In genomic region chr8:116438895-116439294, GRCm38 (mm10) we compare ENCODE assay signal across 9 mouse cellular contexts.
A peak's percentile ranks its signal among the peaks of the same experiment; 100 is the strongest.
DNase-seq lines count a peak whose midpoint lies in the region; ATAC-seq and TF ChIP-seq lines count a peak whose summit lies in the region.
"Had no signal": no experiment of that assay in that cellular context is flagged by ENCODE, and none has a peak within 500 bp of the region (broad histone marks: within the 10 kb centered on the region; RNA-seq: fewer than 3 reads in every experiment).

No protein-coding gene starts in this region.

- no peak overlapping the region for H3K4me2 ChIP-seq in heart, postnatal 0 days (ENCODE audit: low read depth, low read length)
- no peak overlapping the region for H3K4me2 ChIP-seq in lung, embryonic 16.5 days (ENCODE audit: low read depth, low read length)
- H3K4me2 ChIP-seq: limb, embryonic 12.5 days had no signal

- no peak overlapping the region for H3K9ac ChIP-seq in heart, postnatal 0 days (replicated peaks; ENCODE audit: low read depth, low read length)
- no peak overlapping the region for H3K9ac ChIP-seq in lung, embryonic 16.5 days (ENCODE audit: low read length)
- H3K9ac ChIP-seq: limb, embryonic 12.5 days had no signal

- H3K27me3 ChIP-seq in E14TG2a.4 (ENCODE audit: insufficient read depth, low read length) = peaks cover 26% of the 10 kb centered on the region
- H3K27me3 ChIP-seq in embryonic facial prominence, embryonic 10.5 days (replicated peaks; ENCODE audit: low read depth, poor library complexity, severe bottlenecking) = peaks cover 41% of the 10 kb centered on the region
- peaks cover 11% of the 10 kb centered on the region; the same call in 1 of the 2 replicates for H3K27me3 ChIP-seq in heart, postnatal 0 days (ENCODE audit: control insufficient read depth, insufficient read depth, low read length)
- H3K27me3 ChIP-seq in lung, embryonic 16.5 days (ENCODE audit: control insufficient read depth, insufficient read depth, low read depth, low read length) = no peaks in the 10 kb centered on the region; the same call in 1 of the 2 replicates

- no peak for TF ChIP-seq EP300 in heart, postnatal 0 days (IDR thresholded peaks at IDR 0.05; ENCODE audit: low read depth)

- no peaks in the 10 kb centered on the region for H3K36me3 ChIP-seq in E14TG2a.4 (ENCODE audit: insufficient read depth, low read length)
- no peaks in the 10 kb centered on the region for H3K36me3 ChIP-seq in embryonic facial prominence, embryonic 10.5 days (replicated peaks)
- no peaks in the 10 kb centered on the region for H3K36me3 ChIP-seq in heart, postnatal 0 days (replicated peaks; ENCODE audit: control insufficient read depth, insufficient read depth, low read length)
- no peaks in the 10 kb centered on the region for H3K36me3 ChIP-seq in lung, embryonic 16.5 days (ENCODE audit: control insufficient read depth, insufficient read depth, low read length)
- H3K36me3 ChIP-seq: limb, embryonic 12.5 days had no signal

- DNase-seq in adrenal gland, postnatal 25 days = peak; percentile 79
- peak; percentile 81 for DNase-seq in embryonic facial prominence, embryonic 10.5 days (ENCODE audit: low spot score)
- DNase-seq in heart, postnatal 0 days (ENCODE audit: low spot score) = peak; percentile 76
- peak; percentile 76 for DNase-seq in layer of hippocampus, adult 11-12 months (ENCODE audit: low spot score)
- peak; percentile 56 for DNase-seq in right cerebral cortex, postnatal 25 days
- peak; percentile 74 for DNase-seq in urinary bladder, postnatal 25 days (ENCODE audit: low spot score)

- no peak overlapping the region for H3K4me3 ChIP-seq in E14TG2a.4 (replicated peaks; ENCODE audit: low read length)
- no peak overlapping the region for H3K4me3 ChIP-seq in embryonic facial prominence, embryonic 10.5 days
- H3K4me3 ChIP-seq in heart, postnatal 0 days (ENCODE audit: low read depth, low read length) = no peak overlapping the region
- no peak overlapping the region for H3K4me3 ChIP-seq in lung, embryonic 16.5 days (ENCODE audit: low read length)
- H3K4me3 ChIP-seq: limb, embryonic 12.5 days had no signal

- H3K27ac ChIP-seq in embryonic facial prominence, embryonic 10.5 days (replicated peaks) = no peak overlapping the region
- no peak overlapping the region for H3K27ac ChIP-seq in heart, postnatal 0 days (ENCODE audit: low read depth)
- H3K27ac ChIP-seq in lung, embryonic 16.5 days (ENCODE audit: low read length) = no peak overlapping the region
- H3K27ac ChIP-seq: limb, embryonic 12.5 days had no signal

- ATAC-seq in heart, postnatal 0 days (ENCODE audit: insufficient read depth, low read depth) = no peak
- ATAC-seq in lung, embryonic 16.5 days (ENCODE audit: low read depth) = peak; percentile 66

- 17% methylated on average over 7 of the region's 7 CpGs for WGBS in embryonic facial prominence, embryonic 10.5 days
- 13% methylated on average over 7 of the region's 7 CpGs for WGBS in heart, postnatal 0 days
- WGBS in lung, embryonic 16.5 days = 10% methylated on average over 7 of the region's 7 CpGs

- no peaks in the 10 kb centered on the region for H3K4me1 ChIP-seq in E14TG2a.4 (replicated peaks; ENCODE audit: low read depth, low read length)
- peaks cover 13% of the 10 kb centered on the region for H3K4me1 ChIP-seq in embryonic facial prominence, embryonic 10.5 days
- no peaks in the 10 kb centered on the region for H3K4me1 ChIP-seq in heart, postnatal 0 days (ENCODE audit: control insufficient read depth, insufficient read depth)
- H3K4me1 ChIP-seq in lung, embryonic 16.5 days (replicated peaks; ENCODE audit: control insufficient read depth, insufficient read depth, low read length) = no peaks in the 10 kb centered on the region
- H3K4me1 ChIP-seq: limb, embryonic 12.5 days had no signal

- TF ChIP-seq CTCF in E14TG2a.4 (conservative IDR thresholded peaks at IDR 0.05; ENCODE audit: low read length) = peak; percentile 77
- peak; percentile 82 for TF ChIP-seq CTCF in heart, postnatal 0 days (IDR thresholded peaks at IDR 0.05; ENCODE audit: low read depth)

- no peaks in the 10 kb centered on the region for H3K9me3 ChIP-seq in E14TG2a.4 (ENCODE audit: low read length)
- H3K9me3 ChIP-seq in embryonic facial prominence, embryonic 10.5 days = no peaks in the 10 kb centered on the region
- no peaks in the 10 kb centered on the region for H3K9me3 ChIP-seq in heart, postnatal 0 days (replicated peaks; ENCODE audit: control insufficient read depth, low read length)
- H3K9me3 ChIP-seq in lung, embryonic 16.5 days (ENCODE audit: control insufficient read depth, low read length) = no peaks in the 10 kb centered on the region
- H3K9me3 ChIP-seq: limb, embryonic 12.5 days had no signal
